Mouse (Mus musculus): ENCODE measurements around the gene Sec14l5.

Sec14l5 gene

GRCm38 (mm10) chr16:5147037-5147385, at the start of gene Sec14l5:
Sec14l5 (plus strand) TSS chr16:5147109.
- H3K4me1 ChIP-seq (replicated peaks; ENCODE audit: low read depth, low read length): peaks cover 18% of the 10 kb centered on the region
- peak within 1 kb of the TSS; percentile 80 for H3K4me3 ChIP-seq (replicated peaks; ENCODE audit: low read length)
- no peaks in the 10 kb centered on the region for H3K36me3 ChIP-seq (ENCODE audit: insufficient read depth, low read length)
- no peaks in the 10 kb centered on the region for H3K9me3 ChIP-seq (ENCODE audit: low read length)
- peaks cover 41% of the 10 kb centered on the region for H3K27me3 ChIP-seq (ENCODE audit: insufficient read depth, low read length)
- TF ChIP-seq POU5F1 (IDR thresholded peaks at IDR 0.05; ENCODE audit: borderline replicate concordance, low read length) (no peak), NANOG (IDR thresholded peaks at IDR 0.05; ENCODE audit: borderline replicate concordance, low read length) (no peak), CTCF (conservative IDR thresholded peaks at IDR 0.05; ENCODE audit: low read length) (no peak)

DNA sequence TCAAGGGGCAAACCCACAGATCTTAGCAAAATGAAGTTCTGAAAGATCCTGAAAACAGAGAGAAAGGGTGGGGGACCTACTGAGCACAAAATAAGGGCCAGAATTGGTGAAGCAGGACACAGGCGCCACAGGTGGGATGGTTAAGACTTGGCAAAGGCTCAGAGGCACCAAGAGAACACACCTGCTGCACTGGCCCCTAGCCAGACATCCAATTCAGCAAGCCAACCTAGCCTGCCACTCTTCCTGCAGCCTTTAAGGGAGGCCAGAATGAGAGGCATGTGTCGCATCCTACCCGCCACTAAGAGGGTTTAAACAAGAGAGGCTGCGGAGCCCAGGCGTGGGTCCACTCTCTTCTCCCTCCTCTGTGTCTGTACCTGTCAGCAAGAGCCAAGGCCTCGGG, 45.9 kb upstream of the Sec14l5 start:
- H3K36me3 ChIP-seq (ENCODE audit: insufficient read depth, low read length): no peaks in the 10 kb centered on the region
- H3K4me3 ChIP-seq (replicated peaks; ENCODE audit: low read length): 0 out of 2 replicates have a peak overlapping the region, but pooled peaks have one; percentile 13
- H3K4me1 ChIP-seq (replicated peaks; ENCODE audit: low read depth, low read length): peaks cover 14% of the 10 kb centered on the region; the same call in 1 of the 2 replicates
- TF ChIP-seq CTCF (conservative IDR thresholded peaks at IDR 0.05; ENCODE audit: low read length): no peak
- TF ChIP-seq POU5F1 (IDR thresholded peaks at IDR 0.05; ENCODE audit: borderline replicate concordance, low read length): no peak
- TF ChIP-seq NANOG (IDR thresholded peaks at IDR 0.05; ENCODE audit: borderline replicate concordance, low read length): no peak
- H3K27me3 ChIP-seq (ENCODE audit: insufficient read depth, low read length): peaks cover 3% of the 10 kb centered on the region; the same call in 1 of the 2 replicates
- no peaks in the 10 kb centered on the region for H3K9me3 ChIP-seq (ENCODE audit: low read length)

- TF ChIP-seq CTCF (conservative IDR thresholded peaks at IDR 0.05; ENCODE audit: low read length) (no peak), POU5F1 (IDR thresholded peaks at IDR 0.05; ENCODE audit: borderline replicate concordance, low read length) (no peak), NANOG (IDR thresholded peaks at IDR 0.05; ENCODE audit: borderline replicate concordance, low read length) (no peak)
- 0 out of 2 replicates have a peak, but pooled peaks cover 2% of the 10 kb centered on the region for H3K9me3 ChIP-seq (ENCODE audit: low read length)
- H3K27me3 ChIP-seq (ENCODE audit: insufficient read depth, low read length): no peaks in the 10 kb centered on the region
Measured at GRCm38 (mm10) chr16:5109877-5110276, 37.0 kb upstream of the Sec14l5 start.

GRCm38 (mm10) chr16:5111021-5111420, 35.9 kb upstream of the Sec14l5 start:
- Histone ChIP-seq H3K4me1 (replicated peaks; ENCODE audit: low read depth, low read length) (peaks cover 25% of the 10 kb centered on the region), H3K27me3 (ENCODE audit: insufficient read depth, low read length) (no peaks in the 10 kb centered on the region), H3K36me3 (ENCODE audit: insufficient read depth, low read length) (no peaks in the 10 kb centered on the region), H3K9me3 (ENCODE audit: low read length) (0 out of 2 replicates have a peak, but pooled peaks cover 2% of the 10 kb centered on the region), H3K4me3 (replicated peaks; ENCODE audit: low read length) (no peak overlapping the region)
- TF ChIP-seq CTCF (conservative IDR thresholded peaks at IDR 0.05; ENCODE audit: low read length) (no peak), POU5F1 (IDR thresholded peaks at IDR 0.05; ENCODE audit: borderline replicate concordance, low read length) (no peak), NANOG (IDR thresholded peaks at IDR 0.05; ENCODE audit: borderline replicate concordance, low read length) (no peak)

More at GRCm38 (mm10) chr16:5109877-5110276, 37.0 kb upstream of the Sec14l5 start:
- H3K4me1 ChIP-seq (replicated peaks; ENCODE audit: low read depth, low read length): peaks cover 25% of the 10 kb centered on the region
- no peaks in the 10 kb centered on the region for H3K36me3 ChIP-seq (ENCODE audit: insufficient read depth, low read length)
- H3K4me3 ChIP-seq (replicated peaks; ENCODE audit: low read length): no peak overlapping the region

GRCm38 (mm10) chr16:5113002-5113550, 33.8 kb upstream of the Sec14l5 start:
- no peaks in the 10 kb centered on the region for H3K36me3 ChIP-seq (ENCODE audit: insufficient read depth, low read length)

DNA sequence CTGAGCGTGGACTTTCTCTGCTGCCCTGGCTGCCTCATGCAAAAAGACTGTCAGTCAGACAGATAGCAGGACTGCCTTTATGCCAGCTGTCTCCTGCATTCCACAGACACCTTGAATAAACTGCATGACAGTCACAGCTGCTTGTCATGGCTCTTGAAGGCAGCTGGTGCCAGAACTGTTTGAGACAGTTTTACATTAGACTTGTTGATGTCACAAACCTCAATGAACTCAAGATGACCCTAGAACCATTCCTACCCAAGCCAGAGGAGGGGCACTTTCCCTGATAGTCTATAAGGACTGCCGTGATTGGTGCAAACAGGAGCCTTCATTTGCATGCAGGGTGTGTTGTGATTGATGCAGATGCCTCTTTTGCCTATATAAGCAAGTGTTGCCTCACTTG, 33.3 kb upstream of the Sec14l5 start:
- Histone ChIP-seq H3K9me3 (ENCODE audit: low read length) (no peaks in the 10 kb centered on the region), H3K36me3 (ENCODE audit: insufficient read depth, low read length) (no peaks in the 10 kb centered on the region), H3K4me1 (replicated peaks; ENCODE audit: low read depth, low read length) (peaks cover 24% of the 10 kb centered on the region), H3K27me3 (ENCODE audit: insufficient read depth, low read length) (no peaks in the 10 kb centered on the region), H3K4me3 (replicated peaks; ENCODE audit: low read length) (no peak overlapping the region)
- TF ChIP-seq NANOG (IDR thresholded peaks at IDR 0.05; ENCODE audit: borderline replicate concordance, low read length) (no peak), POU5F1 (IDR thresholded peaks at IDR 0.05; ENCODE audit: borderline replicate concordance, low read length) (no peak), CTCF (conservative IDR thresholded peaks at IDR 0.05; ENCODE audit: low read length) (no peak)

More at GRCm38 (mm10) chr16:5113002-5113550, 33.8 kb upstream of the Sec14l5 start:
- H3K4me3 ChIP-seq (replicated peaks; ENCODE audit: low read length): no peak overlapping the region
- H3K27me3 ChIP-seq (ENCODE audit: insufficient read depth, low read length): no peaks in the 10 kb centered on the region
- no peak for TF ChIP-seq POU5F1 (IDR thresholded peaks at IDR 0.05; ENCODE audit: borderline replicate concordance, low read length)
- no peak for TF ChIP-seq NANOG (IDR thresholded peaks at IDR 0.05; ENCODE audit: borderline replicate concordance, low read length)
- no peak for TF ChIP-seq CTCF (conservative IDR thresholded peaks at IDR 0.05; ENCODE audit: low read length)
- peaks cover 25% of the 10 kb centered on the region for H3K4me1 ChIP-seq (replicated peaks; ENCODE audit: low read depth, low read length)
- 0 out of 2 replicates have a peak, but pooled peaks cover 2% of the 10 kb centered on the region for H3K9me3 ChIP-seq (ENCODE audit: low read length)

DNA sequence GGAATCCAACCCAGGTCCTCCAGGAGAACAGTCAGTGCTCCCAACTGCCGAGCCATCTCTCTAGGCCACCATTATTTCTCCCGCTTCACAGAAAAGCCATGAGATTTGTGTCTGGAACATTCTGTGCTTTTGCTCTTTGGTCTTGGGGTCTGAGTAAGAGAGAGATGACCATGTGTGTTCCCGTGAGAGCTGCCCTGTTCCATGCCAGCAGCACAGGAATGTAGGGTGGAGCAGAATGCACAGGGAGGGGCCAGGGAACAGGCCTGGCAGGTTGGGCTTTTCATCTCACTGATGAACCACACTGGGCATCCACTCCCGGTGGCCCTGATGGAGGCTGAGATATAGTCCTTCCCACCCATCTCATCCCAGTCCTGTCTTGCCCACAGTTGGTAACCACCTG, 27.5 kb upstream of the Sec14l5 start:
- TF ChIP-seq NANOG (IDR thresholded peaks at IDR 0.05; ENCODE audit: borderline replicate concordance, low read length) (no peak), POU5F1 (IDR thresholded peaks at IDR 0.05; ENCODE audit: borderline replicate concordance, low read length) (no peak), CTCF (conservative IDR thresholded peaks at IDR 0.05; ENCODE audit: low read length) (no peak)
- Histone ChIP-seq H3K4me3 (replicated peaks; ENCODE audit: low read length) (no peak overlapping the region), H3K9me3 (ENCODE audit: low read length) (no peaks in the 10 kb centered on the region)

DNA sequence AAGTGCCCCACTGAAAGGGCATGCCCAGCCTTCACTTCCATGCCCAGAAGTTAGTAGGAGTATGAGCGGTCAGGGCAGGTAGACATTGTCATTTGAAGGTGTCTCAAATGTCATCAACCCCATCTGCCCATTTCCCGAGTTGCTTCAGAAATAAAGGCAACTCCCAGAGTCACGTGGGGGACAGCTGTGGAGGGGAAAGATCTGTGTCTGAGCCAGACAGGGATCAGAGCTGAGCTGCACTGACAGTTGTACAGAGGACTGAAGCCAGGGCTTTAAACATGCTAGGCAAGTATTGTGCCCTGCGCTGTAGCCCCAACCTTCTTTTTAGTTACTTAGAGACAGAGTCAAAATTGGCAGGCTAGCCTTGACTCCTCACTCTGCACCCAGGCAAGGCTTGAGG, 27.1 kb upstream of the Sec14l5 start:
- Histone ChIP-seq H3K4me3 (replicated peaks; ENCODE audit: low read length) (no peak overlapping the region), H3K4me1 (replicated peaks; ENCODE audit: low read depth, low read length) (peaks cover 17% of the 10 kb centered on the region)
- TF ChIP-seq CTCF (conservative IDR thresholded peaks at IDR 0.05; ENCODE audit: low read length): no peak
- TF ChIP-seq POU5F1 (IDR thresholded peaks at IDR 0.05; ENCODE audit: borderline replicate concordance, low read length): no peak
- no peak for TF ChIP-seq NANOG (IDR thresholded peaks at IDR 0.05; ENCODE audit: borderline replicate concordance, low read length)

More for the DNA sequence above, 27.5 kb upstream of the Sec14l5 start:
- no peaks in the 10 kb centered on the region for H3K36me3 ChIP-seq (ENCODE audit: insufficient read depth, low read length)
- no peaks in the 10 kb centered on the region for H3K27me3 ChIP-seq (ENCODE audit: insufficient read depth, low read length)
- H3K4me1 ChIP-seq (replicated peaks; ENCODE audit: low read depth, low read length): peaks cover 19% of the 10 kb centered on the region

DNA sequence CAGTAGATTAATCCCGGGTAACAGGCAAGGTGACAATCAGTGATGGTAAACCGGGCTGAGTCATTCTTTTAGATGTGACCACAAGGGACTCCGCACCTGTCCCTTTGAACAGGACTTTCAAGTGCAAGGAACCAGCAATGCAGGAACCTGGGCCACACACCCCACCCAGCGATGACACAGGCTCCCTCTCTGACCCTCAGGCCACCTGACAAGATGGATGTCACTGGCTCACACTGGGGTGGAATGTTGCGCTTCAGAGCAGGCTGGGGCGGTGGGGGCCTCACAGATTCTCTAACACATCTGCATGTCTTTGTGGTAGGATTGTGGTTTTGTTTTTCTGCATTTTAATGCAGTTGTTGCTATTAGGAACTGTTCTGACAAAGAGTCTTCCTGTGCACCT, 23.4 kb upstream of the Sec14l5 start:
- no peak for TF ChIP-seq NANOG (IDR thresholded peaks at IDR 0.05; ENCODE audit: borderline replicate concordance, low read length)
- no peak for TF ChIP-seq POU5F1 (IDR thresholded peaks at IDR 0.05; ENCODE audit: borderline replicate concordance, low read length)
- TF ChIP-seq CTCF (conservative IDR thresholded peaks at IDR 0.05; ENCODE audit: low read length): no peak
- Histone ChIP-seq H3K27me3 (ENCODE audit: insufficient read depth, low read length) (peaks cover 17% of the 10 kb centered on the region), H3K4me3 (replicated peaks; ENCODE audit: low read length) (no peak overlapping the region), H3K4me1 (replicated peaks; ENCODE audit: low read depth, low read length) (peaks cover 17% of the 10 kb centered on the region), H3K9me3 (ENCODE audit: low read length) (no peaks in the 10 kb centered on the region), H3K36me3 (ENCODE audit: insufficient read depth, low read length) (no peaks in the 10 kb centered on the region)

More for the DNA sequence above, 27.1 kb upstream of the Sec14l5 start:
- Histone ChIP-seq H3K36me3 (ENCODE audit: insufficient read depth, low read length) (no peaks in the 10 kb centered on the region), H3K9me3 (ENCODE audit: low read length) (no peaks in the 10 kb centered on the region), H3K27me3 (ENCODE audit: insufficient read depth, low read length) (no peaks in the 10 kb centered on the region)
